Mouse (Mus musculus): ENCODE data around the gene Cbx7.

GRCm38 (mm10) chr15:79892213-79892541, 78.7 kb downstream of the Cbx7 start:
- TF ChIP-seq POLR2A (IDR thresholded peaks at IDR 0.05; ENCODE audit: extremely low read depth, insufficient read depth, low read length) (no peak), CTCF (IDR thresholded peaks at IDR 0.05; ENCODE audit: low read depth, low read length) (no peak)
